Mouse (Mus musculus) midbrain, postnatal 0 days (tissue): ENCODE data around the gene Hoxb8. TPM values are rescaled to one million over a fixed set of nuclear protein-coding genes. Genes with fewer than 3 reads are reported as not detected.
A peak's percentile ranks its signal among the peaks of the same experiment; 100 is the strongest.

ENCODE experiments used
- ATAC-seq: fragments of 200-750 bp; cut with Nextera tagmentation; 2 replicates; pipeline ENCODE4 v1.8.0; 2017; ENCODE audit warnings: moderate number of reproducible peaks, mild to moderate bottlenecking, moderate TSS enrichment, moderate library complexity; ENCODE audit not compliant: low FRiP score
- DNase-seq: peaks from one replicate; pipeline ENCODE4 v3.0.0-alpha.2; 2015; ENCODE audit warnings: low spot score
- H3K27ac ChIP-seq: fragments of 300-500 bp; sonication (generic); 2 replicates; pipeline ENCODE4 v1.5.1; 2014; ENCODE audit warnings: low read depth, mild to moderate bottlenecking, low read length, mixed read lengths
- H3K27me3 ChIP-seq: fragments of 300-500 bp; sonication (generic); 2 replicates; pipeline ENCODE4 v1.6.1; 2014; ENCODE audit warnings: low read length, control low read depth, mixed read lengths; ENCODE audit not compliant: insufficient read depth
- H3K36me3 ChIP-seq: fragments of 300-500 bp; sonication (generic); 2 replicates; pipeline ENCODE4 v1.6.1; 2014; ENCODE audit warnings: low read length, control low read depth, mixed read lengths; ENCODE audit not compliant: insufficient read depth
- H3K4me1 ChIP-seq: fragments of 300-500 bp; sonication (generic); 2 replicates; pipeline ENCODE4 v1.6.1; 2014; ENCODE audit warnings: mild to moderate bottlenecking, control low read depth, antibody characterized with exemption, low read length, mixed read lengths; ENCODE audit not compliant: insufficient read depth
- H3K4me2 ChIP-seq: fragments of 300-500 bp; sonication (generic); 2 replicates; pipeline ENCODE4 v1.6.1; 2014; ENCODE audit warnings: low read depth, mild to moderate bottlenecking, low read length, mixed read lengths; ENCODE audit not compliant: poor library complexity, severe bottlenecking
- H3K4me3 ChIP-seq: fragments of 300-500 bp; sonication (generic); 2 replicates; pipeline ENCODE4 v1.5.1; 2014; ENCODE audit warnings: low read depth, mild to moderate bottlenecking, low read length, moderate library complexity
- H3K9ac ChIP-seq: fragments of 300-500 bp; sonication (generic); replicated peaks from 2 replicates; pipeline ENCODE4 v1.6.1; 2014; ENCODE audit warnings: mild to moderate bottlenecking, low read length, moderate library complexity, mixed read lengths; ENCODE audit not compliant: poor library complexity, severe bottlenecking
- H3K9me3 ChIP-seq: fragments of 300-500 bp; sonication (generic); 2 replicates; pipeline ENCODE4 v1.6.1; 2016; ENCODE audit warnings: low read length, control low read depth
- CTCF ChIP-seq: IDR thresholded peaks from 2 replicates; pipeline ENCODE4 v1.5.1; 2016; ENCODE audit warnings: antibody characterized with exemption, mild to moderate bottlenecking
- WGBS: fragments of 180-500 bp; shearing (Covaris S2); extraction: QIAGEN DNeasy Blood & Tissue Kit; methylation state at CpG from one replicate; pipeline ENCODE4 v1.1.7; 2014; 5-methylcytosine and 5-hydroxymethylcytosine counted together
- polyA plus RNA-seq: library from polyadenylated mRNA; unstranded; fragments of >200 nt; fragmentation: Nextera tagmentation; extraction: Ambion mirVana; gene quantifications from 2 replicates; pipeline ENCODE4 v1.2.1, GENCODE M21; 2015
- total RNA-seq: library from RNA; depleted of rRNA; stranded (reverse); fragments of >200 nt; gene quantifications from 2 replicates; pipeline ENCODE4 v1.2.3, GENCODE M21; 2014

Gene Hoxb8
- total and polyA plus RNA-seq, 2 experiments from 2014 or later, result 3.4 TPM; not detected in 1

- H3K4me3 ChIP-seq, result no peak overlapping the region
- H3K27ac ChIP-seq, result no peak overlapping the region
- TF ChIP-seq CTCF, result no peak
- H3K27me3 ChIP-seq, result peaks cover 94% of the 10 kb centered on the region
- DNase-seq (no peak), ATAC-seq (no peak)
- no peak overlapping the region for H3K9ac ChIP-seq
- no peaks in the 10 kb centered on the region for H3K4me1 ChIP-seq
- no peaks in the 10 kb centered on the region for H3K36me3 ChIP-seq
- H3K4me2 ChIP-seq, result no peak overlapping the region
- H3K9me3 ChIP-seq, result no peaks in the 10 kb centered on the region
- WGBS, result under 1% methylated on average over 33 of the region's 35 CpGs
Measured at GRCm38 (mm10) chr11:96300354-96301063, 18.8 kb downstream of the Hoxb8 start.

- no peak overlapping the region for H3K9ac ChIP-seq
- ATAC-seq (no peak), DNase-seq (no peak)
- H3K36me3 ChIP-seq, result no peaks in the 10 kb centered on the region
- WGBS, result 5% methylated on average over 8 of the region's 10 CpGs
- no peak overlapping the region for H3K27ac ChIP-seq
- no peak for TF ChIP-seq CTCF
- no peaks in the 10 kb centered on the region for H3K4me1 ChIP-seq
- H3K4me2 ChIP-seq, result no peak overlapping the region
- no peak overlapping the region for H3K4me3 ChIP-seq
- H3K27me3 ChIP-seq, result peaks cover 94% of the 10 kb centered on the region
- no peaks in the 10 kb centered on the region for H3K9me3 ChIP-seq
Measured at GRCm38 (mm10) chr11:96301064-96301431, 19.3 kb downstream of the Hoxb8 start.

- ATAC-seq (no peak), DNase-seq (peak; percentile 58)
- H3K9me3 ChIP-seq, result no peaks in the 10 kb centered on the region
- H3K4me2 ChIP-seq, result no peak overlapping the region
- H3K27me3 ChIP-seq, result peaks cover 94% of the 10 kb centered on the region
- H3K27ac ChIP-seq, result no peak overlapping the region
- TF ChIP-seq CTCF, result no peak
- no peaks in the 10 kb centered on the region for H3K36me3 ChIP-seq
- H3K4me1 ChIP-seq, result no peaks in the 10 kb centered on the region
- under 1% methylated on average over 15 of the region's 15 CpGs for WGBS
- no peak overlapping the region for H3K4me3 ChIP-seq
- H3K9ac ChIP-seq, result no peak overlapping the region
Measured at GRCm38 (mm10) chr11:96301837-96302236, 20.1 kb downstream of the Hoxb8 start.

GRCm38 (mm10) chr11:96302381-96303150 lies 20.9 kb downstream of the Hoxb8 start:
- H3K4me2 ChIP-seq, result no peak overlapping the region
- DNase-seq (no peak), ATAC-seq (no peak)
- H3K4me1 ChIP-seq, result no peaks in the 10 kb centered on the region
- H3K9me3 ChIP-seq, result no peaks in the 10 kb centered on the region
- no peak overlapping the region for H3K27ac ChIP-seq
- H3K36me3 ChIP-seq, result no peaks in the 10 kb centered on the region
- no peak for TF ChIP-seq CTCF
- H3K27me3 ChIP-seq, result peaks cover 94% of the 10 kb centered on the region
- no peak overlapping the region for H3K9ac ChIP-seq
- no peak overlapping the region for H3K4me3 ChIP-seq
- 2% methylated on average over 23 of the region's 23 CpGs for WGBS

DNA sequence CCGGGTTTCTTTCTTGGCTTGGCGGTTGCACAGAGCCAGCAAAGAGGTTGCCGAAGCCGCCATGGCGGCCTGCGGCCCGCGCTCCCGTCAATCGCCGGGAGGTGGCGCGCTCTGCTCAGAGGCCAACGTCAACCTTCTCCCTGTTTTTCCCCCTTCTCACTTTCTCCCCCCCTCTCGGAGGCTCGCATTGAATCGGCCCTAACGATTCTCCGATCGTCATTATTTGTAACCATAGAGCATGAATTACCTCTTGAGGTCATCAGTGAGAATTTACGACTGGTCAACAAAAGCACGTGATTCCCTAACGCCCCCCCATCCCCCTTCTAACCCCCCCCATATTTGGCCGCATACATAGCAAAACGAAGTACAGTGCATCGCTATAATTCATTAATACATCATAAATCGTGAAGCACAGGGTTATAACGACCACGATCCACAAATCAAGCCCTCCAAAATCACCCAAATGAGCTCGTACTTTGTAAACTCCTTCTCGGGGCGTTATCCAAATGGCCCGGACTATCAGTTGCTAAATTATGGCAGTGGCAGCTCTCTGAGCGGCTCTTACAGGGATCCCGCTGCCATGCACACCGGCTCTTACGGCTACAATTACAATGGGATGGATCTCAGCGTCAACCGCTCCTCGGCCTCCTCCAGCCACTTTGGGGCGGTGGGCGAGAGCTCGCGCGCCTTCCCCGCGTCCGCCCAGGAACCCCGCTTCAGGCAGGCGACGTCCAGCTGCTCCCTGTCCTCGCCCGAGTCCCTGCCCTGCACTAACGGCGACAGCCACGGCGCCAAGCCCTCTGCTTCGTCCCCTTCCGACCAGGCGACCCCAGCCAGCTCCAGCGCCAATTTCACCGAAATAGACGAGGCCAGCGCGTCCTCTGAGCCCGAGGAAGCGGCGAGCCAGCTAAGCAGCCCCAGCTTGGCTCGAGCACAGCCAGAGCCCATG lies 21.7 kb downstream of the Hoxb8 start, which contains the start of gene Hoxb5:
TSS of gene Hoxb5 (plus strand) at position 186 of the 949 bp plus-strand sequence.
- no peak within 1 kb of the TSS for H3K9ac ChIP-seq

More for the DNA sequence above, 21.7 kb downstream of the Hoxb8 start, which contains the start of gene Hoxb5:
- Histone ChIP-seq H3K27me3 (peaks cover 96% of the 10 kb centered on the region), H3K4me2 (no peak within 1 kb of the TSS), H3K9me3 (no peaks in the 10 kb centered on the region), H3K4me1 (no peaks in the 10 kb centered on the region), H3K36me3 (no peaks in the 10 kb centered on the region), H3K4me3 (no peak within 1 kb of the TSS), H3K27ac (no peak within 1 kb of the TSS)
- WGBS, result under 1% methylated on average over 69 of the region's 69 CpGs
- ATAC-seq, result no peak
- peak; percentile 82 for DNase-seq
- peak; percentile 80 for TF ChIP-seq CTCF
